ENCODE assay signal across 8 mouse cellular contexts in the genomic region with DNA sequence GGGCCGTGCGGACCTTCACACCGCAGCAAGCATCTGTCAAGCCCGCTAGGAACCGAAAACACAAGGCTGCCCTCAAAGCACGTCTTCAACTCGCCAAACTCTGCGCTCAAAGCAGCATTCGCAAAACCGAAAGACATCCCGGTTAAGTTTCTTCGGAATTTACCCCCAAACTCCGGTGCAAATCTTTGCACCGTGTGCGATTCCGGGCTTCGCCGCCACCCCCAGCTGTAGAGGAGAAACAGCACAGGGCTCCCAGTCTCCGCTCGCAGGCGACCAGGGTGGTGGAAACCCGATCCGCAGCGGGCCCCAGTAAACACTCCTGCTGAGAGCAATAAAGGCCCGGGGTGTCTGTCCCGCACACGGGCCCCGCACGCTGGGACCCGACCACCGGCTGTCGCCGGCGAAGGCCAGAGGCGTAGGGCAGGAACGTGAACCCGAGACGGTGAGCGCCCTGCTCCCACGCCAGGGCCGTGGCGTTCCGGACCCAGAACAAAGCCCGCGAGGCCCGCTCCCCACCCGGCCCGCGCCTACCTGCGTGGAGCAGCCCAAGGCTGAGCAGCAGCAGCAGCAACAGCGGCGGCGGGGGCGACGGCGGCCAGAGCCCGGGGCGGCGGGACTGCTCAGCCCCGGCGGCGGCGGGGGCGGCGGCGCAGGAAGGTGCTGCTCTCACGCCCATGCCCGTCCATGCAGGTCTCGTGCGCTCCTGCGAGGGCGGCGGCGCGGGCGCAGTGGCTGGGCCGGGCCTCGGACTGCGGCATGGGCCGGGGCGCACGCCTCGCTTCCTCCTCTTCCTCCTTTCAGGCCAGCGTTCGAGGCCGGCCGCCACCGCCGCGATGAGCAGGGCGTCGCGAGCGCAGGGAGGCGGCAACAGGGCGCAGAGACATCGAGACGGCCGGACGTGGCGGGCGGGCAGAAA. TPM values are rescaled to one million over a fixed set of nuclear protein-coding genes. Genes with fewer than 3 reads are reported as not detected.
A peak's percentile ranks its signal among the peaks of the same experiment; 100 is the strongest.
DNase-seq lines count a peak whose midpoint lies in the region; ATAC-seq and TF ChIP-seq lines count a peak whose summit lies in the region.

No protein-coding gene starts in this region.

- H3K36me3 ChIP-seq in forebrain, embryonic 15.5 days, result no peaks in the 10 kb centered on the region
- no peaks in the 10 kb centered on the region for H3K36me3 ChIP-seq in hindbrain, embryonic 15.5 days
- H3K36me3 ChIP-seq in limb, embryonic 13.5 days, result peaks cover 2% of the 10 kb centered on the region

- H3K9me3 ChIP-seq in forebrain, embryonic 15.5 days, result no peaks in the 10 kb centered on the region
- no peaks in the 10 kb centered on the region for H3K9me3 ChIP-seq in hindbrain, embryonic 15.5 days
- H3K9me3 ChIP-seq in limb, embryonic 13.5 days, result no peaks in the 10 kb centered on the region

- ATAC-seq in forebrain, embryonic 15.5 days (replicated peaks), result peak; percentile 53
- ATAC-seq in hindbrain, embryonic 15.5 days (ENCODE audit: low FRiP score, low read depth), result peak; percentile 46
- peak; percentile 28 for ATAC-seq in limb, embryonic 13.5 days (ENCODE audit: low FRiP score, low read depth)

- peak overlapping the region; percentile 95 for H3K27ac ChIP-seq in forebrain, embryonic 15.5 days (replicated peaks)
- peak overlapping the region; percentile 93 for H3K27ac ChIP-seq in hindbrain, embryonic 15.5 days (replicated peaks)
- H3K27ac ChIP-seq in limb, embryonic 13.5 days, result peak overlapping the region; percentile 95

- TF ChIP-seq CTCF in lung, adult 2 months (IDR thresholded peaks at IDR 0.05; ENCODE audit: insufficient read depth, low read length), result no peak

- peaks cover 20% of the 10 kb centered on the region for H3K4me1 ChIP-seq in lung, adult 2 months (ENCODE audit: control insufficient read depth, insufficient read depth, low read length)
- H3K4me1 ChIP-seq in forebrain, embryonic 15.5 days, result peaks cover 66% of the 10 kb centered on the region
- peaks cover 68% of the 10 kb centered on the region for H3K4me1 ChIP-seq in hindbrain, embryonic 15.5 days (replicated peaks)
- H3K4me1 ChIP-seq in limb, embryonic 13.5 days, result peaks cover 50% of the 10 kb centered on the region

- no peak for DNase-seq in lung, adult 2 months
- DNase-seq in lung, postnatal 14 days, result no peak
- peak; percentile 63 to 76 for DNase-seq in adrenal gland, postnatal 36 days
- DNase-seq in naive thymus-derived CD4-positive, alpha-beta T cell, adult 2 months (ENCODE audit: low read depth), result peak; percentile 64
- DNase-seq in thymus, postnatal 36 days, result peak; percentile 29 to 35

- H3K4me3 ChIP-seq in lung, adult 2 months (replicated peaks; ENCODE audit: extremely low read depth, low read depth, low read length), result peak overlapping the region; percentile 87
- peak overlapping the region; percentile 90 for H3K4me3 ChIP-seq in forebrain, embryonic 15.5 days
- H3K4me3 ChIP-seq in hindbrain, embryonic 15.5 days, result peak overlapping the region; percentile 90
- H3K4me3 ChIP-seq in limb, embryonic 13.5 days, result peak overlapping the region; percentile 96

- TF ChIP-seq POLR2A in lung, adult 2 months (IDR thresholded peaks at IDR 0.05; ENCODE audit: borderline replicate concordance, extremely low read depth, low read depth, low read length), result no peak

- WGBS in lung, adult 2 months, result under 1% methylated on average over 102 of the region's 102 CpGs
- under 1% methylated on average over 86 of the region's 102 CpGs for WGBS in forebrain, embryonic 15.5 days
- under 1% methylated on average over 83 of the region's 102 CpGs for WGBS in hindbrain, embryonic 15.5 days
- WGBS in limb, embryonic 13.5 days, result under 1% methylated on average over 87 of the region's 102 CpGs

- no peaks in the 10 kb centered on the region for H3K27me3 ChIP-seq in forebrain, embryonic 15.5 days
- H3K27me3 ChIP-seq in hindbrain, embryonic 15.5 days, result no peaks in the 10 kb centered on the region
- H3K27me3 ChIP-seq in limb, embryonic 13.5 days, result peaks cover 10% of the 10 kb centered on the region

- peak overlapping the region; percentile 91 for H3K4me2 ChIP-seq in forebrain, embryonic 15.5 days (replicated peaks)
- peak overlapping the region; percentile 65 for H3K4me2 ChIP-seq in hindbrain, embryonic 15.5 days
- H3K4me2 ChIP-seq in limb, embryonic 13.5 days (replicated peaks), result peak overlapping the region; percentile 84

- peak overlapping the region; percentile 94 for H3K9ac ChIP-seq in forebrain, embryonic 15.5 days (replicated peaks)
- peak overlapping the region; percentile 93 for H3K9ac ChIP-seq in hindbrain, embryonic 15.5 days
- peak overlapping the region; percentile 96 for H3K9ac ChIP-seq in limb, embryonic 13.5 days

RNA-seq across cellular contexts. Expression of a gene that starts 5.1 kb away (rescaled TPM):
- 41.4 and 65.1 TPM in 2 replicates for polyA plus RNA-seq in lung, adult 2 months (2012; rRNA removed)
- total RNA-seq in adrenal gland, postnatal 36 days (2021), result 10 to 100 TPM; 16.0 to 19.3 TPM
- 48.2 and 51.9 TPM in 2 replicates for polyA plus RNA-seq in forebrain, embryonic 15.5 days (2015; fragmentation: Nextera tagmentation; extraction: Ambion mirVana)
- 74.7 and 79.3 TPM in 2 replicates for polyA plus RNA-seq in hindbrain, embryonic 15.5 days (2015; fragmentation: Nextera tagmentation; extraction: Ambion mirVana)
- polyA plus RNA-seq in limb, embryonic 13.5 days (2015; fragmentation: Nextera tagmentation; extraction: Ambion mirVana), result 20.0 and 20.2 TPM in 2 replicates

Comparison
In these comparisons a context has a peak if more than half of its experiments do, and no peak if none do; other contexts are left out.
1. DNase-seq: peak in adrenal gland, postnatal 36 days (2 of 2), naive thymus-derived CD4-positive, alpha-beta T cell, adult 2 months (single experiment) and thymus, postnatal 36 days (2 of 2); none in lung, adult 2 months (single experiment) and lung, postnatal 14 days (single experiment).
2. Peak in every context shown above with its lines, with median percentiles within 50 percentile points of each other: H3K4me3 ChIP-seq, ATAC-seq, H3K27ac ChIP-seq, H3K4me2 ChIP-seq and H3K9ac ChIP-seq.